Mouse (Mus musculus) splenic B cell, adult 2 months (primary cell): ENCODE measurements around the gene Glt8d1.
A peak's percentile ranks its signal among the peaks of the same experiment; 100 is the strongest.

Experiments used
- DNase-seq: peaks from one replicate; pipeline ENCODE4 v3.0.0-alpha.2; 2011; ENCODE audit warnings: low read depth, low spot score
- H3K27me3 ChIP-seq: 2 replicates; pipeline ENCODE4 v1.6.1; 2012; ENCODE audit warnings: mild to moderate bottlenecking, low read length, moderate library complexity, mixed read lengths; ENCODE audit not compliant: control insufficient read depth, poor library complexity, insufficient read depth, severe bottlenecking
- H3K36me3 ChIP-seq: 2 replicates; pipeline ENCODE4 v1.6.1; 2012; ENCODE audit warnings: mild to moderate bottlenecking, low read length, moderate library complexity, mixed read lengths; ENCODE audit not compliant: control insufficient read depth, poor library complexity, insufficient read depth, severe bottlenecking

Gene Glt8d1

DNA sequence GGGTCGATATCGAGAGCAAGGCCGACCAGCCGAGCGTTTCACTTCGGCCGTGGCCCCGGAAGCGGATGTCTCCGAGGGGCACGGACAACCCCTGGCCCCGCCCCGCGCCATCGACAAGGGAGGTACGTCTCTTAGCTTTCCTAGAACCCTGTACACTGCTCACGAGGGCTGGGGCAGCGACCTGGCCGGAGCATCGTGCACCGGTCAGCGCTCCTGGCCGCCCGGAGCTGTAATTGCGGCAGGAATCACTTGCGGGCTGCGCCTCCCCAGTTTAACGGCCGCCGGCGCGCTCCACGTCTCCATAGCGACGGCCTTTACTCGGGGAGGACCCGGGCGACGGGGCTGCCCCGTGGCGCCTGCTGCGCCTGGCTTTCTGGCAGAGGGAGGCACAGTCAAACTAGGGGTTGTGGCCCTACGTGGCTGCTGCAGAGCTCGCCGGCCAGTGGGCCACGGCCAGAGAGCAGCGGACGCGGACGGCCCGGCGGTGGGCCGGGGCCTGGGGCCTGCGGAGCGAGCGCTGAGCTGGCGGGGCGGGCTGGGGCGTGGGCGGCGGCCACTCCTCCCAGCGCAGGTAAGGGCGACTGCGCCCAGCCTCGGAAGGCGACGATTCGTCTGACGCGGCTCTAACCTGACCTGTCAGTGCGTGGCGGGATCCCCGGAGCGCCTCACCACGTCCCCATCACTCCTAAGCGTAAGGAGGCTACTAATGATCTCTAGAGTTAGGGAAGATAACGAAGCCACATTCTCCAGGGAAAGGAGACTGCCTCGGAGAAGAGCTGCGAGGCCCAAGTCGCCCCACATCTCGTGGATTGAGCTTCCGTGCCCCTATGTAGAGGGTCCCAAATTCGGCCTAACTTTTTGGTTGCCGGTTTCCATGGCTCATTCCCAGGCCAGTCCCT lies at the start of gene Glt8d1, which contains the start of gene Spcs1:
Gene Glt8d1, plus strand, starts transcription at position 94 of the 899 bp plus-strand sequence.
Gene Spcs1, minus strand, starts transcription at position 366 of the 899 bp plus-strand sequence.
- Histone ChIP-seq H3K27me3 (no peaks in the 10 kb centered on the region), H3K36me3 (peaks cover 1% of the 10 kb centered on the region; the same call in 1 of the 2 replicates)
- peak; percentile 80 for DNase-seq

DNA sequence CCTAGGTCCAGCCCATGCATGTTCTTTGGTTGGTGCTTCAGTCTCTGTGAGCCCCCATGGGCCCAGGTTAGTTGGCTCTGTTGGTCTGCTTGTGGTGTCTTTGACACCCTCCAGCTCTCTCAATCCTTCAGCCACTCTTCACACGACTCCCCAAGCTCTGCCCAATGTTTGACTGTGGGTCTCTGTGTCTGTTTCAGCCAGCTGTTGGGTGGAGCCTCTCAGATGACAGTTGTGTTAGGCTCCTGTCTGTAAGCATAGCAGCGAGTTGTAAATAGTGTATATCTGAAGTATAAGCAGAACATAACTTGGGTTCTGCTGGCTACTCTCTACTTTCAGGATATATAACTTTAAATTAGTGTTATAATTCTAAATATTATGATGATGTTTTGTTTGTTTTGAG lies 42.7 kb upstream of the Glt8d1 start:
- no peak for DNase-seq
- no peaks in the 10 kb centered on the region for H3K27me3 ChIP-seq
- no peaks in the 10 kb centered on the region for H3K36me3 ChIP-seq

GRCm38 (mm10) chr14:30959031-30959430 lies 42.2 kb upstream of the Glt8d1 start:
- no peaks in the 10 kb centered on the region for H3K36me3 ChIP-seq
- no peak for DNase-seq
- no peaks in the 10 kb centered on the region for H3K27me3 ChIP-seq

DNA sequence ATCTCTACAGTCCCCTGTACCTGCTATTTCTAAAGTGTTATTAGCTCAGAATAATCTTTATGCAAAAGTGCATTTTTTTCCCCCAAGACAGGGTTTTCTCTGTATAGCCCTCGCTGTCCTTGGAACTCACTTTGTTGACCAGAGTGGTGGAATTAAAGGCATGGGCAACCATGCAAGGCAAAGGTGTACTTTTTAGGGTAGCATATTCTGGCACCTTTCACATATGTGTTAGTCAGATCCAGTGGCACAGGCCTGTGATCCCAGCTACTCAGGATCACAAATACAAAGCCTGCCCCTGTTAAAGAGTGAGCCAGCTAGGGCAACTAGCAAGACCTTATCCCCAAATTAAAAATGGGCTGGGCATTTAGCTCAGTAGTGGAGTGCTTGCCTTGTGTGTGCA lies 40.8 kb upstream of the Glt8d1 start:
- Histone ChIP-seq H3K27me3 (no peaks in the 10 kb centered on the region), H3K36me3 (no peaks in the 10 kb centered on the region)
- DNase-seq = no peak

DNA sequence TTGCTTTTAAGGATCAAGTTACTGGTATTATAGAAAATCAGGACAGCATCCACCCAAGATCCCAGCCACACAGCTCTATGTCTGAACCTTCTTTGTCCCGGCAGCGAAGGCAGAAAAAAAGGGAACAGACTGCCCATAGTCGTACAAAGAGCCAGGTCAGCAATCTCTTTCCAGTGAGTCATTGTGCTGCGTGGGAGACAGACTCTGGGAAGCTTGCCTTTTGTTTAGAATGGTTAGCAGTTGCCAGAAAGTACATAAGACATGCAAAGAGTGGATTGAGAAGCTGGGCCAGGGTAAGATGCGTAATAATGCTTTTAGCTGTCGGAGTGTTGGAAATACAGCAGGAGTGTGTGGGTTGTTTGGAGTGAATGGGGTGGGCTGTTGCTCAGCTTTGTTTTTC lies 27.0 kb upstream of the Glt8d1 start:
- no peaks in the 10 kb centered on the region for H3K36me3 ChIP-seq
- no peak for DNase-seq
- no peaks in the 10 kb centered on the region for H3K27me3 ChIP-seq

DNA sequence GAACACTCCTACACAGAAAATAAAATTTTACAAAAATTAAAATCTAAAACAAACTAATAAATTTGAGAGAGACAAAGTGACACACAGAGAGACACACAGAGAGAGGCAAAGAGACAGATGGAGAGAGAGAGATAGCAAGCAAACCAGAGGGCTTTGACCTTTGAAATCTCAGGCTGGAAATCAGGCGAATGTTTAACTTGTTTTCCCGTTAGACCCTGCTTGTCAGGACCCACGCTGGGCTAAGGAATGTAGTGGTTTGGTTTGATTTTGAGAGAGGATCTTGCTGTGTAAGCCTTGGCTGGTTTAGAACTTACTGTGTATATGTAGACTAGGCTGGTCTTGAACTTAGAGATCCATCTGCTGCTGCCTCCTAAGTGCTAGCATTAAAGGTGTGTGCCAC lies 25.0 kb upstream of the Glt8d1 start:
- no peak for DNase-seq
- Histone ChIP-seq H3K27me3 (no peaks in the 10 kb centered on the region), H3K36me3 (no peaks in the 10 kb centered on the region)

DNA sequence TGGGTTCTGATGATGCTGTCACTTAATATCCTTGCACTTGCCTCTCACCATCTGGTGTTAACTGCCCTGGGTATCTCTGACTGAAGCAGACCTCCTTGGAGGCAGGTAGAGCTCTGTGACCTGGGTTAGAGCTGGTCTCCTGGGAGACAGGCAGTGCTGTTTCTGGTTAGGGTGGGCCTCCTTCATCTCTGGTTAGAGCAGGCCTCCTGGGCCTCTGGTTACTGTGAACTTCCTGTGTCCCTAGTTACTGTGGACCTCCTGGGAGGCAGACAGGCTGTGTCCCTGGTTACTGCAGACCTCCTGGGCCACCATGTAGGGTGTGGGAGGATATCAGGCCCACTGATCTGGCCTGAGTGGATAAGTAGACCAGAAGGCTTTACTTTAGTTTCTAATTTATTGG lies 4.8 kb upstream of the Glt8d1 start:
- Histone ChIP-seq H3K36me3 (peaks cover 1% of the 10 kb centered on the region; the same call in 1 of the 2 replicates), H3K27me3 (no peaks in the 10 kb centered on the region)
- DNase-seq = no peak

DNA sequence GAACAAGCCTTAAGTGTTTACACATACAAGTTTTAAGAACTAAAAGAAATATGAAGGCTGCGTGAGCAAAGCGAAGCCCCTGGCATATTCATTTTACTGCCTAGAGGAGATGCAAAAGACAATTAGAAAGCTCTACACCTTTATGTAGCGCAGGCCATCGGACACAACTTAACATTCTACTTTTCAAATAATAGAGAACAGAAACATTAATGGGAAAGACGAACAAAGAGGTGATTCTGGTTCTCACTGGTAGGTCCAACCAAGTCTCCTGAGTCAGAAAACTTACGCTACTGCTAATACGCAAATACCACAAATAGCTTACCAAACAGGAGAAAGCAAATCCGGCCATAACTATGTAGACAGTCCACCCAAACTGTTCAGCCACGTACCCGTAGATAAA lies 844 bp upstream of the Glt8d1 start:
- DNase-seq = no peak
- Histone ChIP-seq H3K27me3 (no peaks in the 10 kb centered on the region), H3K36me3 (peaks cover 1% of the 10 kb centered on the region; the same call in 1 of the 2 replicates)

DNA sequence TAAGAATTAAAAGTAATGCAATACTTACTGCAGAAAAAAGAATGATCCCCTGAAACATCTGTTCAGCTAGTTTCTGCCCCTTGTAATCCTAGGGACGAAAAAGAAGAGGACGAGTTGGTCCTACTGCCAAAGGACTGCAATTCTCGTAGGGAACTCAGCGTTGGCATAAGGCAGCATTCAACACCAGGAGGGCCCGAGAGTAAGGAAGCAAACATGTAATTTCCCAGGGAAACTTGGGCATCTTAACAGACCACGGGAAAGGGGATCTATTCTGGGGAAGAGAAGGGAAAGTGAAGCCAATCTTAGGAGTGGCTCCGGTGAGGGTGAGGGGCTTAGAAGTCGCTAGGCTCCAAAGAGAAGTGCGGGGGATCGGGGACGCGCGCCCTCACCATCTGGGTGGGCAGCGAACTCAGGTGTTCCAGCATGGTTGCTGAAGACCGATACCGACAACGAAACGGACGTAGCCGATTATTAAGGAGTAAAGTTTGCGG lies 339 bp upstream of the Glt8d1 start:
- Histone ChIP-seq H3K36me3 (peaks cover 1% of the 10 kb centered on the region; the same call in 1 of the 2 replicates), H3K27me3 (no peaks in the 10 kb centered on the region)
- no peak for DNase-seq

DNA sequence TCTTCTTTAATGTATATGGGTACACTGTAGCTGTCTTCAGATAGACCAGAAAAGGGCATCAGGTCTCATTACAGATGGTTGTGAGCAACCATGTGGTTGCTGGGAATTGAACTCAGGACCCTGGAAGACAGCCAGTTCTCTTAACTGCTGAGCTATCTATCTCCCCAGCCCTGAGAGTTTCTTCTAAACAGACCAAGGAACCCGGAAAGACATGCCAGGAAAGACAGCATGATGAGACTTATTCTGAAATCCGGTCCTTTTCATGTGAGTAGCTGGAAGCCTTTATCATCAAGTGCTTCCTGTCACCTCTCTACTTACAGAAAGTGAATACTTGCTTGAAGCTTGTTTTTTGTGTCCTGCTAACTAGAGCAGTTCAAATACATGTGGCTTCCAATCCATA lies 3.3 kb downstream of the Glt8d1 start:
- H3K36me3 ChIP-seq = no peaks in the 10 kb centered on the region
- no peaks in the 10 kb centered on the region for H3K27me3 ChIP-seq
- no peak for DNase-seq

- H3K27me3 ChIP-seq = no peaks in the 10 kb centered on the region
- DNase-seq = no peak
- peaks cover 8% of the 10 kb centered on the region for H3K36me3 ChIP-seq
Measured at GRCm38 (mm10) chr14:31006779-31007178, 5.6 kb downstream of the Glt8d1 start.

DNA sequence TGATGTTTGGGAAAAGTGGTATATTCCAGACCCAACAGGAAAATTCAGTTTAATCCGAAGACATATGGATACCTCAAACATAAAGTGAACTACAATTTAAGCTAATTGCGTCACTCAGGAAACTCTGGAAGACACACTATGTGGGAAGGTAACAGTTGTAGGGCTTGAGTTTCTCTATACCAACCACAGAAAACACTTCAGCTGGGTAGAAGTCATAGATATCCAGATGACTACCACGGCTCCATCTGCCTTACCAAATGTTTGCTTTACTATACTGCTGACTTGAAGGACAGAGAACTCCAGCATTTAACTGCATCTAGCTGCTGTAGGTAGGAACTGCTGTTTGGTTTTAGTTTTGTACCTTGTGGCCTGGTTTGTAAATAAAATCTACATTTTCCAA lies 10.4 kb downstream of the Glt8d1 start:
- no peak for DNase-seq
- H3K36me3 ChIP-seq = peaks cover 25% of the 10 kb centered on the region
- H3K27me3 ChIP-seq = no peaks in the 10 kb centered on the region

DNA sequence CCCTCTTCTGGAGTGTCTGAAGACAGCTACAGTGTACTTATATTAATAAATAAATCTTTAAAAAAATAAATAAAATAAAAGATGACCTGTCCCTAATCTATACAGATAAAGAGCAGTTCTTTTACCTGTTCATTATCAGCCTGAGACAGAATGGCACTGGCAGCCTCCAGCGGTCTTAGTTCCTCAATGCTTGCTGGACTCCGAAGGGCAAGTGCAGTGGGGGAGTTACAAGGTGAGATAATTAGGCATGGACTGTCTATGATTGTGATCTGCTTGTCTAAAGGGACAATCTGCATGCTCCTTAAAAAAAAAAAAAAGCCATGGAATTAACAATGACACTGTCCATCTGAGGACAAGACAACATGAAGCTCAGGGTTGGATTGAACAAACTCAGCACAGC lies 12.7 kb downstream of the Glt8d1 start:
- no peak for DNase-seq
- Histone ChIP-seq H3K27me3 (no peaks in the 10 kb centered on the region), H3K36me3 (peaks cover 26% of the 10 kb centered on the region)

DNA sequence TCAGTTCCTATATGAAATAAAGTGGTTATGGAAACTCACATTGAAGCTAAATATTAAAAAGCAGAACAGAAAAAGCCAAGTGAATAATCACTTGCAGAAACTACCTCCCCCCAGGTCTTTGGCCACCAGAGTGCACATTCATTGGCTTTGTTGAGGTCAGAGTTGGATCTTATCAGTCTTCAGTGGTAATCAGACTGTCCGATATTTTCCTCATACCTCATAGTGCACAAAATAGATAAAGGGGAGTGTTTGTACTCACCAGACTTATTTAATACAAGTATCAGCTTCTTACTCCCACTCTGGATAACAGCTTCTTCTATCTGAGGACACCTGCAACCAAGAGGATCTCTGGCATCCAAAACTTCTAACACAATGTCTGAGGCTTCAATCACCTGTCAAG lies 14.9 kb downstream of the Glt8d1 start:
- DNase-seq = no peak

GRCm38 (mm10) chr14:31017854-31018253 lies 16.7 kb downstream of the Glt8d1 start:
- DNase-seq = peak; percentile 61
- peaks cover 21% of the 10 kb centered on the region for H3K36me3 ChIP-seq
- H3K27me3 ChIP-seq = no peaks in the 10 kb centered on the region

More for the DNA sequence above, 14.9 kb downstream of the Glt8d1 start:
- Histone ChIP-seq H3K27me3 (no peaks in the 10 kb centered on the region), H3K36me3 (peaks cover 23% of the 10 kb centered on the region)
